Comparison of ENCODE assay signal across 25 mouse cellular contexts in the genomic region with DNA sequence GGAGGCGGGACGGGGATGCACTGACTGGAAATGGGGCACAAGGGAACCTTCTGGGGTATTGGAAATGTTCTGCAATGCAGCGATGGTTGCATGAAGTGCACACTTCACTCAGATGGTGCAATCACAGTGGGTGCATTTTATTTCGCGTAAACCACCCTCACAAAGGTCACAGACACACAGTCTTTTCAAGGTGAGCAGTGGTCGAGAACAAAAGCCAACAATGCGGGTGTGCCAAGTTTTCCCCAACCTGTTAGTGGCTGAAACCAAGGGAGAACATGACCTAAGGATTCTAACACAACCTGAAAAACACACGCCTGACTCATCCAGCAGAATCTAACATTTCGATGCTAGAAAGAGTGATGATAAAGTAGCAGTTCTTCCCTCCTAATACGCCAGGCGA.
DNase-seq lines count a peak whose midpoint lies in the region; ATAC-seq and TF ChIP-seq lines count a peak whose summit lies in the region.
"Had no signal": no experiment of that assay in that cellular context is flagged by ENCODE, and none has a peak within 500 bp of the region (broad histone marks: within the 10 kb centered on the region; RNA-seq: fewer than 3 reads in every experiment).

No protein-coding gene starts in this region.

- 93% methylated on average over 11 of the region's 11 CpGs for WGBS in heart, embryonic 10.5 days
- WGBS in intestine, embryonic 15.5 days = 86% methylated on average over 11 of the region's 11 CpGs
- WGBS in intestine, postnatal 0 days = 86% methylated on average over 11 of the region's 11 CpGs

- no peak for ATAC-seq in intestine, embryonic 15.5 days
- no peak for ATAC-seq in intestine, postnatal 0 days
- ATAC-seq: forebrain, postnatal 0 days had no signal

- no peak for TF ChIP-seq POLR2A in ES-Bruce4 (IDR thresholded peaks at IDR 0.05; ENCODE audit: insufficient read depth, low read length)

- peak overlapping the region; percentile 49; the same call in 1 of the 2 replicates for H3K27ac ChIP-seq in heart, embryonic 10.5 days
- H3K27ac ChIP-seq in intestine, embryonic 15.5 days = peak overlapping the region; percentile 13; the same call in 1 of the 2 replicates
- no peak overlapping the region for H3K27ac ChIP-seq in intestine, postnatal 0 days (ENCODE audit: low read depth, low read length)
- 0 out of 2 replicates have a peak overlapping the region, but pooled peaks have one; percentile 8 for H3K27ac ChIP-seq in ES-Bruce4 (ENCODE audit: insufficient read depth, low read length)
- H3K27ac ChIP-seq: embryonic facial prominence, embryonic 12.5 days; forebrain, embryonic 12.5 days; hindbrain, embryonic 14.5 days; kidney, embryonic 15.5 days; liver, embryonic 14.5 days had no signal

- H3K27me3 ChIP-seq in heart, embryonic 10.5 days (ENCODE audit: insufficient read depth, poor library complexity, severe bottlenecking) = no peaks in the 10 kb centered on the region
- no peaks in the 10 kb centered on the region for H3K27me3 ChIP-seq in intestine, embryonic 15.5 days (replicated peaks)
- H3K27me3 ChIP-seq in intestine, postnatal 0 days (replicated peaks; ENCODE audit: control insufficient read depth, insufficient read depth, low read length) = no peaks in the 10 kb centered on the region
- no peaks in the 10 kb centered on the region for H3K27me3 ChIP-seq in ES-Bruce4 (ENCODE audit: control insufficient read depth, insufficient read depth, low read length, poor library complexity, severe bottlenecking)
- H3K27me3 ChIP-seq: embryonic facial prominence, embryonic 12.5 days; forebrain, embryonic 12.5 days; kidney, embryonic 15.5 days had no signal

- no peak overlapping the region for H3K4me2 ChIP-seq in intestine, embryonic 15.5 days (replicated peaks)
- no peak overlapping the region for H3K4me2 ChIP-seq in intestine, postnatal 0 days (replicated peaks; ENCODE audit: low read depth)
- H3K4me2 ChIP-seq: embryonic facial prominence, embryonic 12.5 days; forebrain, embryonic 12.5 days; heart, embryonic 11.5 days; hindbrain, embryonic 14.5 days; kidney, embryonic 15.5 days had no signal

- TF ChIP-seq EP300 in ES-Bruce4 (IDR thresholded peaks at IDR 0.05; ENCODE audit: insufficient read depth, low read depth, low read length) = no peak

- peaks cover 12% of the 10 kb centered on the region; the same call in 1 of the 2 replicates for H3K36me3 ChIP-seq in heart, embryonic 10.5 days
- H3K36me3 ChIP-seq in intestine, embryonic 15.5 days = 0 out of 2 replicates have a peak, but pooled peaks cover 3% of the 10 kb centered on the region
- H3K36me3 ChIP-seq in intestine, postnatal 0 days (ENCODE audit: control insufficient read depth, insufficient read depth) = peaks cover 13% of the 10 kb centered on the region; the same call in 1 of the 2 replicates
- 0 out of 2 replicates have a peak, but pooled peaks cover 3% of the 10 kb centered on the region for H3K36me3 ChIP-seq in ES-Bruce4 (ENCODE audit: control insufficient read depth, insufficient read depth, low read length, poor library complexity, severe bottlenecking)
- H3K36me3 ChIP-seq: embryonic facial prominence, embryonic 12.5 days had no signal

- H3K4me1 ChIP-seq in heart, embryonic 10.5 days = peaks cover 68% of the 10 kb centered on the region
- H3K4me1 ChIP-seq in intestine, embryonic 15.5 days (replicated peaks) = 0 out of 2 replicates have a peak, but pooled peaks cover 4% of the 10 kb centered on the region
- no peaks in the 10 kb centered on the region for H3K4me1 ChIP-seq in intestine, postnatal 0 days (replicated peaks; ENCODE audit: control insufficient read depth, insufficient read depth, low read length)
- peaks cover 8% of the 10 kb centered on the region for H3K4me1 ChIP-seq in ES-Bruce4 (ENCODE audit: control insufficient read depth, insufficient read depth, low read length)

- H3K4me3 ChIP-seq in heart, embryonic 10.5 days = no peak overlapping the region
- H3K4me3 ChIP-seq in intestine, embryonic 15.5 days (replicated peaks) = no peak overlapping the region
- H3K4me3 ChIP-seq in intestine, postnatal 0 days (ENCODE audit: low read depth, low read length) = no peak overlapping the region
- no peak overlapping the region for H3K4me3 ChIP-seq in ES-Bruce4 (ENCODE audit: low read depth, low read length)
- H3K4me3 ChIP-seq: embryonic facial prominence, embryonic 12.5 days; forebrain, embryonic 12.5 days; kidney, embryonic 15.5 days had no signal

- TF ChIP-seq CTCF in intestine, postnatal 0 days (IDR thresholded peaks at IDR 0.05; ENCODE audit: low read depth) = no peak
- TF ChIP-seq CTCF in ES-Bruce4 (IDR thresholded peaks at IDR 0.05; ENCODE audit: low read depth, low read length) = no peak

- H3K9ac ChIP-seq in intestine, embryonic 15.5 days = no peak overlapping the region
- no peak overlapping the region for H3K9ac ChIP-seq in intestine, postnatal 0 days (ENCODE audit: low read depth, low read length)
- H3K9ac ChIP-seq in ES-Bruce4 (ENCODE audit: low read depth, poor library complexity, severe bottlenecking) = no peak overlapping the region
- H3K9ac ChIP-seq: embryonic facial prominence, embryonic 12.5 days; forebrain, embryonic 12.5 days; forebrain, postnatal 0 days; hindbrain, embryonic 14.5 days; kidney, embryonic 15.5 days; liver, embryonic 14.5 days had no signal

- no peaks in the 10 kb centered on the region for H3K9me3 ChIP-seq in heart, embryonic 10.5 days
- no peaks in the 10 kb centered on the region for H3K9me3 ChIP-seq in intestine, embryonic 15.5 days
- H3K9me3 ChIP-seq in intestine, postnatal 0 days (ENCODE audit: control insufficient read depth) = no peaks in the 10 kb centered on the region
- H3K9me3 ChIP-seq in ES-Bruce4 (replicated peaks; ENCODE audit: control insufficient read depth, insufficient read depth, low read length, poor library complexity, severe bottlenecking) = no peaks in the 10 kb centered on the region
- H3K9me3 ChIP-seq: embryonic facial prominence, embryonic 12.5 days; forebrain, embryonic 12.5 days; kidney, embryonic 15.5 days had no signal

- DNase-seq in heart, embryonic 10.5 days (ENCODE audit: low spot score) = no peak
- DNase-seq in heart, adult 9 months (ENCODE audit: low spot score in 2 of 2) = no peak
- DNase-seq in ZHBTc4 (ENCODE audit: low read depth, low spot score) = peak; percentile 56
- no peak for DNase-seq in thymus, postnatal 36 days
- DNase-seq: adrenal gland, adult 8-10 months; cerebellum, adult 2 months; cerebellum, postnatal 36 days; forebrain, postnatal 0 days; heart, postnatal 36 days; kidney, adult 18-20 months; liver; lung, adult 2 months; midbrain, embryonic 14.5 days; right cerebral cortex, adult 18-20 months; spleen, adult 18-20 months; thymus, postnatal 14 days had no signal
